Mouse (Mus musculus) bone marrow, adult 2 months (tissue): Measurements from ENCODE around the gene Gm11172. TPM values are rescaled to one million over a fixed set of nuclear protein-coding genes. Genes with fewer than 3 reads are reported as not detected.

Source experiments
- H3K27ac ChIP-seq: fragments of 200-500 bp; 2 replicates; pipeline ENCODE4 v1.5.1; 2012; ENCODE audit warnings: low read depth, mild to moderate bottlenecking, control low read depth, inconsistent platforms, low read length; ENCODE audit not compliant: control insufficient read depth, poor library complexity, insufficient read depth
- H3K4me1 ChIP-seq: fragments of 200-500 bp; 2 replicates; pipeline ENCODE4 v1.6.1; 2011; ENCODE audit warnings: low read length; ENCODE audit not compliant: control insufficient read depth, insufficient read depth
- H3K4me3 ChIP-seq: fragments of 200-500 bp; replicated peaks from 2 replicates; pipeline ENCODE3; 2011; ENCODE audit warnings: mild to moderate bottlenecking, low read depth, low read length, control low read depth; ENCODE audit not compliant: control insufficient read depth
- CTCF ChIP-seq: fragments of 200-500 bp; IDR thresholded peaks from 2 replicates; pipeline ENCODE4 v1.5.1; 2011; ENCODE audit warnings: low read length, control low read depth; ENCODE audit not compliant: control insufficient read depth, insufficient read depth
- POLR2A ChIP-seq: fragments of 200-500 bp; IDR thresholded peaks from 2 replicates; pipeline ENCODE4 v1.6.1; 2011; ENCODE audit warnings: low read depth, mild to moderate bottlenecking, control low read depth, low read length, borderline replicate concordance; ENCODE audit not compliant: control insufficient read depth
- WGBS: fragments of 180-500 bp; shearing (Covaris S2); methylation state at CpG from one replicate; pipeline ENCODE4 v1.1.7; 2018; 5-methylcytosine and 5-hydroxymethylcytosine counted together
- polyA plus RNA-seq: library from polyadenylated mRNA; stranded (reverse); fragments of >200 nt; gene quantifications from 2 replicates; pipeline ENCODE4 v1.2.4, GENCODE M21; 2011; ENCODE audit warnings: low replicate concordance; ENCODE audit not compliant: missing spikeins, insufficient read depth, insufficient read length

Gene Gm11172
- polyA plus RNA-seq, 1 experiment: not detected

GRCm38 (mm10) chr16:10773543-10773942 is 39.2 kb upstream of the Gm11172 start:
- TF ChIP-seq CTCF (no peak), POLR2A (no peak)
- WGBS: 89% methylated on average over 8 of the region's 8 CpGs
- Histone ChIP-seq H3K4me1 (peaks cover 11% of the 10 kb centered on the region), H3K4me3 (no peak overlapping the region), H3K27ac (no peak overlapping the region)

GRCm38 (mm10) chr16:10774726-10775125 is 38.0 kb upstream of the Gm11172 start:
- WGBS: 21% methylated on average over 4 of the region's 4 CpGs
- peaks cover 9% of the 10 kb centered on the region for H3K4me1 ChIP-seq
- TF ChIP-seq POLR2A (no peak), CTCF (no peak)

GRCm38 (mm10) chr16:10776322-10776721 is 36.4 kb upstream of the Gm11172 start:
- Histone ChIP-seq H3K27ac (no peak overlapping the region), H3K4me3 (no peak overlapping the region), H3K4me1 (peaks cover 4% of the 10 kb centered on the region)
- WGBS: 72% methylated on average over 7 of the region's 7 CpGs
- TF ChIP-seq CTCF (no peak), POLR2A (no peak)

More at GRCm38 (mm10) chr16:10774726-10775125, 38.0 kb upstream of the Gm11172 start:
- H3K27ac ChIP-seq: peak overlapping the region; percentile 25; the same call in 1 of the 2 replicates
- H3K4me3 ChIP-seq: no peak overlapping the region

GRCm38 (mm10) chr16:10777579-10778160 is 35.0 kb upstream of the Gm11172 start:
- 75% methylated on average over 5 of the region's 5 CpGs for WGBS

GRCm38 (mm10) chr16:10780631-10781120 is 32.0 kb upstream of the Gm11172 start:
- Histone ChIP-seq H3K4me1 (peaks cover 3% of the 10 kb centered on the region), H3K27ac (no peak overlapping the region), H3K4me3 (no peak overlapping the region)
- 74% methylated on average over 5 of the region's 5 CpGs for WGBS
- TF ChIP-seq CTCF (no peak), POLR2A (no peak)

More at GRCm38 (mm10) chr16:10777579-10778160, 35.0 kb upstream of the Gm11172 start:
- no peak for TF ChIP-seq CTCF
- TF ChIP-seq POLR2A: no peak
- Histone ChIP-seq H3K4me1 (peaks cover 2% of the 10 kb centered on the region), H3K27ac (no peak overlapping the region), H3K4me3 (no peak overlapping the region)

GRCm38 (mm10) chr16:10781862-10782371 is 30.8 kb upstream of the Gm11172 start:
- Histone ChIP-seq H3K4me1 (peaks cover 3% of the 10 kb centered on the region), H3K4me3 (no peak overlapping the region), H3K27ac (no peak overlapping the region)
- 61% methylated on average over 9 of the region's 9 CpGs for WGBS
- no peak for TF ChIP-seq POLR2A
- TF ChIP-seq CTCF: no peak

- WGBS: 32% methylated on average over 6 of the region's 6 CpGs
- Histone ChIP-seq H3K4me1 (peaks cover 6% of the 10 kb centered on the region), H3K27ac (peak overlapping the region; percentile 34; the same call in 1 of the 2 replicates), H3K4me3 (no peak overlapping the region)
- no peak for TF ChIP-seq CTCF
- no peak for TF ChIP-seq POLR2A
Observed at GRCm38 (mm10) chr16:10782377-10783151, 30.2 kb upstream of the Gm11172 start.

- Histone ChIP-seq H3K4me3 (no peak overlapping the region), H3K27ac (peak overlapping the region; percentile 34; the same call in 1 of the 2 replicates), H3K4me1 (peaks cover 6% of the 10 kb centered on the region)
- 0% methylated on average over 1 of the region's 1 CpGs for WGBS
- TF ChIP-seq CTCF: no peak
- no peak for TF ChIP-seq POLR2A
Observed at GRCm38 (mm10) chr16:10783152-10783434, 29.6 kb upstream of the Gm11172 start.
